Mouse (Mus musculus) naive thymus-derived CD4-positive, alpha-beta T cell, adult 2 months (primary cell): ENCODE data around the gene Flrt1.

ENCODE experiments used
- DNase-seq: peaks from one replicate; pipeline ENCODE4 v3.0.0-alpha.2; 2011; ENCODE audit warnings: low read depth

The Flrt1 gene

DNA sequence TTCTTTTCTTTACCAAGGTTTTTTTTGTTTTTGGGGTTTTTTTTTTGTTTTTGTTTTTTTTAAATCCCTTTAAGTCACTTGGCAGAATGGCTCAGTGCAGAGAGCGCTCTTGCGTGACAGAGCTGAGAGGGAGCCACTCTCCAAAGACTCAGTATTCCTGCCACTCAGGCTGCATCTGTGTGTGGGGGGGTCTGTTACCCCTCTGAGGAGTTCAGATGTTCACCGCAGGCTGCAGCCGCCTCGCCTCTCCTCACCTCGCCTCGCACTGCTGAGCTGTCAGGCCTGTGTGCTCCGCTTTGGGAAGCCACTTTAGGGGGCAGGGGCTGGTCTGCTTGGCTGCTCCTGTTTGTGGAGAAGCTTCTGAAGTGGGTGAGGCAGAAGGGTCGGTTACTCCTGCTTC lies at the start of gene Flrt1:
Gene Flrt1 (minus strand): TSS at position 186 of the 400 bp plus-strand sequence.
- no peak for DNase-seq

DNA sequence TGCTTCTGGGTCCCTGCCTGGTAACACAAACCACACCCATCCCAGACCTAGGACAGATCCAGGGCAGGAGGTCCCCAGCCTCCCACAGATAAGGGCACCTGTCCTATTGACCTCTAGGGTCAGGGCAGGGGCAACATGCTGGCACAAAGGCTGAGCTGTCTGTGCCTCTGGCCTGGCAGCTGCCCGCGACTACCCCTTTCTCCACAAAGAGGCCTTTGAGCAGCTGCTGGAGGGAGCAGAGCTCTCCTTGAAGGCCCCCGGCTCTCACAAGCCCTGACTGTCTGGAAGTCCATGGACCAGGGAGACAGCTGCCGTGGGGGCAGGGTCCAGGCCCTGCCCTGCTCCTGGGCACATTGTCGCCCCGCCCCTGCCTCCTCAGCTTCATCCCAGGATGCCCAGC lies 49.7 kb upstream of the Flrt1 start:
- DNase-seq: no peak

DNA sequence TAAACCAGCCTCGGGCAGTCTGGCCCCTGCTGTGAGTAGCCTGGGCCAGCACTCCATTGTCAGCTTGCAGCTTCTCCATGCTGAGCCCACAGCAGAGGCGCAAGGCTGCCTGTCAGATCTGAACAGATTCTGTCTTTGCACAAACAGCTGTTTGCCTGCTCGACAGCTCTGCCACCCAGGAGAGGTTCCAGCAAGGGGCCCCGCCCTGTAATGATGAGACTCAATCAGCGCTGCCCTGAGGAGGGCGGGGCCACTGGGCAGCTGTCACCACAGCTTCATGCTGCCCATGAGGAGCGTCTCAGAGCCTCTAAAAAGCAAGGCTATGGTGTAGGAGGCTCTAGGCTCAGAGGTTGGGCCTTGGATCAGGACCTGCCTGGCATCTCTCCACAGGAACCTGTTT lies 47.7 kb upstream of the Flrt1 start:
- DNase-seq: no peak

DNA sequence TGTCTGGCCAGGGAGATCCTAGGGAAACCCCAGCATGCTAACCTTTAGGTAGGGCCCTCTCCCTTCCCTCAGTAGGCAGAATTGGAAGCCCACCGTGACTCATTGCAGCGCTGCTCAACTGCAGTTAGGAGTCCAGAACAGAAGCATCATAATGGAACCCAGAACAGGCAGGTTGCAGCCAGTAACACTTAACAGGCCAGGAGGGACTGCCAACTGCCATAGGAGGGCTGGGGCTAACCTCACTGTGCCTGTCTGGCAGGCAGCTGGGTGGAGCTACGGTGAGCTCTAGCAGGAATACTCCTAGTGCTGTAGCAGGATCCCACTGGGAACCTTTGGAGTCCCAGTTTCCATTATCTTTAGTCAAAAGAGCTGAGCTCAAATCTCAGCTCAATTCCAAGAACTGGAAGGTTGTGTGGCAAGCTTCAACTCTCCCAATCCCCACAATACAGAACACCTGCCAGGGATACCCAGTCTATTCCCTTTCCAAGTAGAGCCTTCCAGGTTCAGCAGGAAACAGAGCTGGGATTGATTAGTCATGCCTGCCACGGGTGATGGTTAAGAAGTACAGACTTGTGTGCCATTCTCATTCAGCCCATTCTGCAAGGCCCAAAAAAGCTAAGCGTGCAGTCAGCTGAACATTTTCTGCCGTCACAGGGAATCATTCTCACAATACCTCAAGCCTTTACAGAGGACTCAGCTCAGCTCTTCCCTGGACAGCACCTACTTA lies 46.6 kb upstream of the Flrt1 start:
- DNase-seq: no peak

DNA sequence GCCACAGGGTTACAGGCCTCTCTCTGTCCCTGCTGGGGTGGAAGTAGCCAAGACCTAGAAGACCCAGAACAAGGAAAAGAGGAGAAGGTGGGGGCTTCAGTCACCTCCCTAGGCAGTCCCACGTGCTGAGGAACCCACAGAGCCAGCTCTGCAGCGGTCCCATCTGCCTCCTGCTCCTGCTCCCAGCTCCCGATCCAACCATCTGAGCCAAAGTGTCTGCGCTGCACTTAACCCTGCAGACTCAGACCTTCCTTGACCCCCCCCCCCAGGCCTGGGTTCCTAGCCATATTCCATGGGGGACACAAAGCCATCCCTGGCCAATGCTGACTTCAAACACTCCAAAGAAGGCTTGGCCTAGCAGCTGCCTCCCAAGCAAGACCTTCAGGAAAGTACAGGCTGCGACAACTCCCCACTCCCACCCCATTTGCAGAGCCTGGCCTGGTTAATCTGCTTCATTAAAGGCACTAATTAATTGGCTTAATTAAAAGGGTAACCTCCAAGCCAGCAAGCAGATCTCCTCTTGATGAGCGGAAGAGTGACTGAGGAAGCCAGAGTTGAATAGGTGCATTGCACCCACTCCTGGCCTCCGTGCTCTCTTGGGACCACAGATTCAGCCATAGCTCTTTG lies 45.9 kb upstream of the Flrt1 start:
- DNase-seq: no peak

DNA sequence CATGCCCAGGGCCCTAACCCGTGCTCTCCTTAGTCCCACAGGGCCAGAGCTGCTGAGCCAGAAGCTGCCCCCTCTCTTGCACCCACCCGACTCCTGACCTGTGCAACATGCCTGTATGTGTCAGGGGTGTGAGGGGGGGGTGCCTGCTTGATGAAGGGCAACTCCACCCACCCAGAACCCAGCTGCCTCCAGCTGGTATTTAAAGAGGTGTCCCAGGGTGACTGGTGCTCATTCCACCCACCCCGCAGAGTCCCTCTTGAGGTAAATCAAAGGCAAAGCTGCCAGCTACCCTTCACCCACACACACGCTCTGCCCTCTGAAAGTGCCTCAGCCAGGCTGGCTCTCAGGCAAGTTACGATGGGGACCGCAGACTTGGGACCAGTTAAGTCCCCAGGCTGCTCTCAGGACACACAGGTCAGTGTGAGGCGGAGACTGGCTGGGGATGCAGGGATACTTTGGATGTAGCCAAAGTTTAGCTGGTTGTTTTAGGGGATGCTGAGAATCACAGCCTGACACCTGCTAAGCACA lies 43.7 kb upstream of the Flrt1 start:
- no peak for DNase-seq

DNA sequence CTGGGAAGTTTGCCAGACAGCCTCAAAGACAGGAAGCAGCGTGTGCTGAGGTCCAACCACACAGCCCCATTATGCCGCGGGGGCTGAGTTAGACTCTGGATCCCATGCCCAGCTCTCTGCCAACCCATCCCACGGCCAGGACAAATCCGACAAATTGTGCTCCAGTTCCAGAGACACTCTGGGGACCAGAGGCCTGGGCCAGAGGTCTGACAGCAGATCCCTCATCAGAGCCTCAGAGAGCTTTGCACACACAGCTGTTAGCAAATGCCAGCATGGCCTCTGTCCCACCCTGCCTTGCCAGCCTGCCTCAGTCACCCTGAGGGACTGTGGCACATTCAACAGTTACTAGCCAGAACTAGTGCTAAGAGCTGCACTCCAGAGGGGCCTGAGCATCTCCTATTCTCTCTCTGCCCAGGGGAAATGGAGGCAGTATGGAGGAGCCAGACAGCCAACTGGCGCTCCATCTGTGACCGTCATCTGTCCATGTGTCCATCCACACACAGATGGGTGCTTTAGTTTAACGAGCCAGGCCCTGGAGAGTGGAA lies 43.1 kb upstream of the Flrt1 start:
- no peak for DNase-seq

DNA sequence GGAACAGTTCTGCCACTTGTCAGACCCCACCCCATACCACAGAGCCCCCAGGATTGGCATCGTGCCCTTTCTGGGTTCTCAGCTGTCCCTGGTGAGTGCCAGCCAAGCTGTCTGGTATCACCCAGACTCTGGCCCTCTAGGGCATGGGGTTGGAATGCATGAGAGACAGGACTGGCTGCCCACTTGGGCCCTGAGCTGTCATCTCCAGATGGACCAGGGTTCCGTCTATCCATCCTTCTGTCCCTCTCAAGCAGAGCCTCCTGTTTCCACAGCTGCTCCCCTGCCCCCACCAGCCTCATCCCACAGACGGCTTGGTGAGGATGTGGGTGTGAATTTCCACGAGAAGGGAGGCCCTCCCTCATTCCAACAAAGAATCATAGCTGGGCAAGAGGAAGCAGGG lies 42.6 kb upstream of the Flrt1 start:
- DNase-seq: no peak

DNA sequence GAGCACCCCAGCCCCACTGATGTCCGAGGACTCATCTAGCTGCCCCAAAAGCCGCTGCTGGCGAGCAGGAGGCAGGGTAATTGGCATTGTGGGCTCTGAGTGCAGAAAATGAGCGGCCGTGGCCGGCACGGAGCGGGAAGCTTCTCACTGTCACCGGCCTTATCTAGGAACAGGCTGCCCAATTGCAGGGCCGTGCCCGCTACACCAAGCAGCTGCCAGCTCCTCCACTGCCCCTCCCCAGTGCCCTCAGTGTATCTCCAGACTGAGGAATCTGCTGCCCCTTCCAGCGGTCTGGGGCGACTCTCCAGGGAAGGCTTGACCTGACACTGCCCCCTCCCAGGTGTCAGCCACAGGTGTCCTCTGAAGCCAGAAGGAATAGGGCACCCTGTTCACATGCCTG lies 40.8 kb upstream of the Flrt1 start:
- DNase-seq: no peak

DNA sequence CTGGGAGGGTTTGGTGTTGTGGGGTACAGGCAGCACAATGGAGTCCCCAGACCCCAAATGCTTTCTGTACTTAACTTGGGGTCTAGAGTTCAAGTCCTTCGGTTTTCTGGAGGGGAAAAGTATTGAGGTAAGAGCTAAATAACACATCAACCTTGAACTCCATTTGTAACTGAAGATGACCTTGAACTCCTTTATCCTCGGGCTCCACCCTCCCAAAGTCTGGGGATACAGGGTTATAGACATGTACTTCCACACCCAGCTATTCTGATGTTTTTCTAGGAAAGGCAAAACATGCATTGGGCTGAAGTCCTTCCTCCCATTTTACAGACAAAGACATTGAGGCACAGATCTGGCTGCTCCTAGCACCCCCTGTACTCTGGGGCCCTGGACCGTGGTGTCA lies 38.9 kb upstream of the Flrt1 start:
- DNase-seq: no peak

DNA sequence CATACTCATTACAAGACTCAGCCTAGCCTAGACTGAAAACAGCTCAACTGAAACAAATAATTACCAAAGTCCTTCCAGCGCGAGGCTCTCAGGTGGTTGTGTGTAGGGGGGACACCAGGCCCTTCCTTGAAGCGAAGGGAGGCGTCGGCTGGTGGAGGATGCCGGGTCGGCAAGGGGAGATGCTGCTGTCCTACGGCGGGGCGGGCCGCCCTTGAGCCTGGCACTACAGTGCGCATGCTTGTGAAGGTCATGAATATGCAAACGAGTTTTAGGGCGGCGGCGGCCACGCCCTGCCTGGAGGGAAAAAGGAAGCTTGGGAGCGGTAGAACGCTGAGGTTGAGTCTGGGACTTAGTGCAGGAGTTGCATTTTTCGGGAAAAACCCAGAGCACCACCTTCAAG lies 38.3 kb upstream of the Flrt1 start:
- no peak for DNase-seq

DNA sequence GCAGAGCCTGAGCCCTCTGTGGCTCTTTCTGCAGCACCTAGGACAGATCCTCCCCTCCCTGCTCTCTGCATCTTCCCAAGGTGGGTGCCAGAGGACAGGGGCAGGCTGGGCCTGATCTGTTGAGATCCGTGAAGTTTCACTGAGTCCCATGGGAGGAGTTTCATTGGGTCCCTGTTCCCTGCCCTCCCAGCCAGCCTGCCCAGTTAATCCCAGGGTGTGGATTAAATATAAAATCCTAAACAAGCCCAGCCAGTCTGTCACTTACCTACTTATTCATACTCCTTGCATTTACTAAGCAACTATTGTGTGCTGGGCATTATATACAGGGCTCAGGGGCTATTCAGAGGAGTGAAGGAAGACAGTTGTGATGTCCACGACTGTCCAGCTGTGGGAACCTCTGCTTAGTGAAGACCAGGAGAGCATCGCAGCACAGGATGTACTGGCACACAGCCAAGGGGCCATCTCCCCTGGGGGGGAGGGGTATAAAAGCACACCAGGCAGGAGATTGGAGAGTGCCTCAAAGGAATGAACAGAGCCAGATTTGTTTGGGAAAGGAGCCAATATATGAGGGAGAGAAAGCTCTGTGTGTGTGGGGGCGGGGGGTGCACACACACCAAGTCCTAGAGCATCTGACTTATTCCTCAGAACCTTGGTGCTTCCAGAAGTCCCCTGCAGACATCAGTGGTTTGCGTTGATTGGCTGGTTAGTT lies 36.8 kb upstream of the Flrt1 start:
- no peak for DNase-seq

DNA sequence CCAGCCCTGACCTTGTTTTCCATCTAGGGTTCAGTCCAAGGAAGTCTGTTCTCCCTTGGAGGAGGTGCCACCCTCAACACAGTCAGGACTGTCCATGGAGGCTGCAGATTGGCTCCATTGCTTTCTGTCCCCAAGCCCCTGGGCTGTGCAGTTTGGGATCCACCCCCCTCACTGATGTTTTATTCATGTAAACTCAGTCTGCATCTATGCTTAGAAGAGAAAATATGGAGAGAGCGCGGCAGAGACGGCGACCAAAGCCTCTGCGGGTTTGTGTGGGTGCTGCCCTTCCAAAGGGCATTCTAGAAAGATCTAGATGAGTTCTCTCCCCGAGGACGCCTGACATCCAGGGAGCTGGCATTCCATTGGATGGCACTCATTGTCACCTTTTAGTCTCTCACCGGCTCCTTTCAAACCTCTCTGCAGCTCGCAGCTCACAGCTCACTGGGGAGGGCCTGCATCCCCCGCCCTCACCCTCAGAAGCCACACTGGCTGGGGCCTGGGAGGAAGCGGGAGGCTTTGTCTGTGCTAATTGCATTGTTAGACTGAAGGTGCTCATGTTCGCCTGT lies 35.4 kb upstream of the Flrt1 start:
- no peak for DNase-seq

DNA sequence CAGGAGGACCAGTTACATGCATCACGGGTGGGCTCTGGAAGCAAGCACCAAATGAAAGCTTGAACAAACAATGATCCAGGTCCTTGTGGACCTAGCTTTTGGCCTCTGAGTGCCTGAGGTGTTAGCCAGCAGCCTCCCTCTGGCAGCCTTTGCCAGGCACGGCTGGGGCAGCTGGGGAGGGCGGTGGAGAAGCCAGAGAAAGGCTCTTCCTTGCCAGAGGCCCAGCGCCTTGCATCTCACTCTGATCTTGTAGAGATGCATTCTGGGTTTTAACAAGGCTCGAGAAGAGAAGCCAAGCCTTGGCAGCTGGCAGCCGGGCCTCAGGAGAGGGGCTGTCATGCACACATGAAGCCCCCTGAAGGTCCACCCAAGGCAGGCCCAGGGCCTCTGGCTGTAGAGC lies 34.8 kb upstream of the Flrt1 start:
- no peak for DNase-seq

DNA sequence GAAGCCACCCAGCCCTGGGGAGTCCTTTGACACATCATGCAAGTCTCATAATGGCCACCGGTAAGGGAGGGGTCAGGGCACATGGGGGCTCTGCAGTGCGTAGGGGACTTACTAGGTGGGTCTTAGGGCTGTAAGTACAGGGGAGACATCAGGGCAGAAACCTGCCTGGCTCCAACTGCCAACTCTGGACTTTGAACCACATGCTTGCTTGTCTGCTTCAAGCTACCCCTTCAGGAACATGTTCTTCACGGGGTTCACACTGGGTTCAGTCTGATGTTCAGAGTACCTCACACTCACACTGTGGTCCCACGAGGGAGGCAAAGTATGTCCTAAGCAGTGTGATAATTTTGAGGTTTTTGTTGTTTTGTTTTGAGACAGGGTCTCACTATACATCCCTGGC lies 33.8 kb upstream of the Flrt1 start:
- DNase-seq: no peak

DNA sequence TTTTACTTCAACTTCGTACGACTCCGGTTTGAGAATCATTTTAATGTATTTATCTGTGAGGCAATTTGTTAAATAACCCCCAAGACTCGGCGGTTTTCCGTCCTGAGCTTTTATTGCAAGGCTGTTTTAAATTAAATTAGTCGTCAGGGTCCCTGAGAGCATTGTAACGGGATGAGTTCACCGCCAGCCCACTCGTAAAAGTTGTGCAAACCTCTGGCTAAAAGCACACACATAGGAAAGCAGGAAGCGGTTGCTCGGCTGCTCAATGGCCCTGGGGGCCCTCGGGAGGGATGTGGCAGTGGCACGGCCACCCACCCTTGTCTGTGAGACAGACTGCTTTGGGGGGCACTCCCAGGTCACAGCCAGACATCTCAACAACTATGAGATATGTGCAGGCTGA lies 32.8 kb upstream of the Flrt1 start:
- no peak for DNase-seq

DNA sequence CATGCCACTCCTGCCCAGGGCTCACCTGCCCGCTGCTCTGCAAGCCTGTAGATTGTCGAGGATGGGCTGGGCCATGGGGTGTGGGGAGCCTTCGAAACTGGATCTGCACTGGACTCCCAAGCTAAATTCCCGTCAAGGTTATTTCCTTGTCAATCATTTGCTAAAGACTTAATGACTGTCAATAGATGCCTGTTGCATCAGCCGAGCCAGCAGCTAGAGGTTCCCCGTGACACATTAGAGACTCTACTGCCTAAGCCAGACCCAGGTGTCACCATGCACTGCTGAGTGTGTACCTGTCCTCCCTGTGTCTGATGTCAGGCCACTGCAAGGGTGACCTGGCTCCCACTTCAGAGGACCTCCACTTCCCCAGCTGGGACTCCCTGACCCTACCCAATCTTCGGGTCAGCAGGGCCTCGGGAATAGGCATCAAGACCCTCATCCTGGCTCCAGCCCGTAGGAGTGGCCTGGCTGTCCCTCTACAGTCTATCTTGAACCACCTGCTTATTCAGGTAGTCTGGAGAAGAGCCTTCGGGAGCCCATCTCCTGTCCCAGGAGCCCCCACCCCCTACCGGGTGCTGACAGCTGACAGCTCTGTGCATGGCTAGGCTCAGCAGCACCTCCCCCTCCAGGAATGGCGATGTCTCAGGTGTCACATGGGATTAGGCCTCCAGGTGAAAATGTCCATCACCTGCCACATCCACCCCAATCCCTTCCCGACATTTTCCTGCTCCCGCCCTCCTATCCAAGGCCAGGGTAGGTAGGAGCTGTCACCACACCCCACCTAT lies 31.4 kb upstream of the Flrt1 start:
- DNase-seq: no peak

DNA sequence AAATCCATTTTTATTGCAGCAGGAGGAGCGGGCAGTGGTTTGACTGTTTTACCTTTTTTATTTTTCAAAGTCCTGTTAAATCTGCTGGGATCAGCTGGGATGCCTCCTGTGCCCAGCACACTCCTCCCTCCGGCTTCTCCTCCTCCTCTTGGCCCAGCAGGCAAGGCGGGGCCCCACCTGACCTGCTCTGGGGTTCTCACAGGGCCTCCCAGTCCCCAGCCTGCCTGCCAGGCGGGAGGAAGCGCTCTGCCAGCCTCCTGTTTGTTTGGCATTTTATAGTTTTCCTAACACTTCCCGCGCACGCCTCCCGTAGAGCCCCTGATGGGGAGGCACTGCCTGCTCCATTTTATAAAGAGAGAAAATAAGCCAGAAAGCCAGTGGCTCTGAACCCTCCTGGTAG lies 30.5 kb upstream of the Flrt1 start:
- DNase-seq: no peak

DNA sequence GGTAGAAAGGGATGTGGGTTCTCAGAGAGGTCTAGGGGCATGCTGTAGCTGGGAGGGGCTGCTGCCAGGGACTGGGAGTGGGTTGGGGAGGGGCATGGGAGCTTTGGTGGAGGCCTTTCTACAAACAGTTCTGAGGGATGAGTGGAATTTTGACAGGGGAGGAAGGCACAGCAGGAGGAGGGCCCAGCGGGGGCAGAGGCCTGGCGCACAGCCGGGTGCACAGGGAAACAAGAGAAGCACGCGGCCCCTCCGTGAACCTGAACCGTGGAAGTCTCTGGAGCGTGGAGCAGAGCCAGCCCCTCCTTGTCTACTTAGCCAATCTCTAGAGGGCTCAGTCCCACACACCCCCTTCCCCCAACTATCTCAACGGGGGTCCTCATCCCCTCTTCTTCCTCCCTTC lies 30.0 kb upstream of the Flrt1 start:
- DNase-seq: no peak

DNA sequence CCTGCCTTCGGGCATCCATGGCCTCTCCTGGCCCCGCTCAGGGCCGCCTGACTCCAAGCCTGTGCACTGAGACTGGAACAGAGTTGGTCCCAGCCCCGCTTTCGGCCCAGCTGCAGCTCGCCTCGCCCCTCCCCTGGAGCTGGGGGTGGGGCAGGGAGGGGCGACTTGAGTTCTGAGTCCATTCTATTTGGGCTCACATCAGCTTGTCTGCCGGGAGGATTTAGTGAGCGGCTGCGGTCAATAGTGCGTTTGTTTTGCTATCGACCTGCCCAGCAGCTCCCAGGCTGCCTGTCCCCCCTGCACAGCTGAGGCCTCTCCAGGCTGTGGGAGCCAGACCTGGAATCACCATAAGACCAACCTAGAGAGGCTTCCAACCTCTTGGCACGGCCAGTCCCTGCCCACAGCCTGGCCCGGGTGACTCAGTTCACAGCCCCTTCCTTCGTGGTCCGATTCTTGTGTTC lies 29.1 kb upstream of the Flrt1 start:
- DNase-seq: no peak

DNA sequence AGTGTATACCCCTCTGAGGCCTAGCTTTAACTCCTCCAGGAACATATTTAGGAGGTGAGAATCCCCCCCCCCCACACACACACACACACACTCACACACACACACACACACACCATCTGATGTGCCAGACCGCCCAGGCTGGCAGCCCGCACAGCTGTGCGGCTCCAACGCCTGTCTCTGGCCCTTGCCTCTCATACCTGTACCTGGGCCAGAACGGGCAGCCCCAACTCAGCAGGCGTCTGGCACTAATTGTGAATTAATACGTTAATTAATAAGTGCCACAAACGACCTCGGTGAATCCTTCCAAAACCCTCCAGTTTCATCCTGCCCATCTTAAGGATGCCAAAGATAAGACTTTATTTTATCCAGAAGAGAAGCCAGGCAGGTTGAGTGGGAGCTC lies 27.9 kb upstream of the Flrt1 start:
- no peak for DNase-seq

DNA sequence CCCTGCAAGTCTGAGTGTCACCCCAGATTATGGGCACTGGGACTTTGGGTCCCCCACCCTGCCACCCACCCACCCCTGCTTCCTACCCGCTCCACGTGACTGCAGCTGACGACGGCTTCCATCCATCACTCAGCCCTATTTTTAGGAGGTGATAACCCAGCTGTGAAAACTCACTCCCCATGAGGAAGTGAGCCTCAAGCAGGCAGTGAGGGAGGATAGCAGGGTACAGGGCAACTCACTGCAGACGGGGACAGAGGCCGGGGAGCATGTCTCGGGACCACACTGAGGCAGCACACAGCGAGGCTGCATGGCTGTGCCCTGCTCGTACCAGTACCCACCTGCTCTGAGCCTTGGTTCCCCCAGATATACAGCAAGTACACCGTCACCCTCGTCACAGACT lies 24.8 kb upstream of the Flrt1 start:
- no peak for DNase-seq
